ENCODE assay signal across 7 mouse cellular contexts in the genomic region with DNA sequence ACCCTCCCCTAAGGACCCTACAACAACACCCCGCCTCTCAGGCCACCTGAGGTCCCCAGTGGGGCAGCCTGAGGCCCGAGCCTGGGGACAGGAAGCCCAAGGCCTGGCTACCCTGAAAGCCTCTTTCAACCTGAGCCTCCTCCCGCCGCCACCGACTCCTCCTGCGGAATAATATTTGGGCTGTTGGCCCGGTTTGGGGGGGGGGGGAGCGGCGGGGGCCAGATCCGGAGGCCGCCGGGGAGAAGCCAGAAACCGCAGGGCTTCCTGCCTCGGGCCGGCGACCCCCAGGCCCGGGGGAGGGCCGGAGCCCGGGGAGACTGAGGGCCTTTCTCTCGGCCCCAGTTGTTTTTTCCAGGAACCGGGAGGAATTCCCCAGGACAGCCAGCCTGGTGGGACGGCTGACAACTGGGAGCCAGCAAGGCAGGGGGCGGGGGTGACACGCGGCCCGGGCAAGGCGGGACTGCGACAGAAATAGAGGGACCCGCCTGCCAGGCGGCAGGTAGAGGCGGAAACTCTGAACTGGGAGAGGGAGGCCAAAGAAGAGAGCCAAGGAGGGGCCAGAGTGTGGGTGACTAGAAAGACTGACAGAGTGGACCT. TPM values are rescaled to one million over a fixed set of nuclear protein-coding genes. Genes with fewer than 3 reads are reported as not detected.
DNase-seq lines count a peak whose midpoint lies in the region; ATAC-seq and TF ChIP-seq lines count a peak whose summit lies in the region.

No protein-coding gene starts in this region.

- TF ChIP-seq CTCF in CH12.LX (conservative IDR thresholded peaks at IDR 0.05 in 1 of 2, IDR thresholded peaks at IDR 0.05 in 1 of 2; ENCODE audit: low read depth in 2 of 2, low read length in 2 of 2) = no peak

- no peak overlapping the region for H3K4me2 ChIP-seq in CH12.LX (ENCODE audit: insufficient read depth, low read depth, poor library complexity, severe bottlenecking)
- peak overlapping the region; percentile 83 for H3K4me2 ChIP-seq in kidney, embryonic 16.5 days (replicated peaks; ENCODE audit: low read depth, low read length)

- H3K9me3 ChIP-seq in CH12.LX (replicated peaks; ENCODE audit: low read length) (no peaks in the 10 kb centered on the region), ES-E14 (ENCODE audit: control insufficient read depth, insufficient read depth, low read depth, low read length) (no peaks in the 10 kb centered on the region)
- no peaks in the 10 kb centered on the region for H3K9me3 ChIP-seq in kidney, embryonic 16.5 days (ENCODE audit: low read length)

- H3K27ac ChIP-seq in CH12.LX (ENCODE audit: insufficient read depth, low read depth) (no peak overlapping the region), ES-E14 (ENCODE audit: insufficient read depth, low read depth, low read length, poor library complexity, severe bottlenecking) (no peak overlapping the region)
- H3K27ac ChIP-seq in kidney, embryonic 16.5 days (ENCODE audit: low read length) = peak overlapping the region; percentile 83

- ATAC-seq in granulocyte monocyte progenitor cell, adult 5-6 weeks (replicated peaks; ENCODE audit: poor library complexity, severe bottlenecking) = peak; percentile 36
- ATAC-seq in kidney, embryonic 16.5 days (ENCODE audit: low FRiP score, low TSS enrichment) = peak; percentile 63

- peaks cover 46% of the 10 kb centered on the region for H3K27me3 ChIP-seq in CH12.LX (replicated peaks)
- H3K27me3 ChIP-seq in kidney, embryonic 16.5 days (ENCODE audit: insufficient read depth, low read length) = no peaks in the 10 kb centered on the region

- in situ Hi-C loops in CH12.LX (cut with MboI; ENCODE audit: low pct_ligation_motif_present, low pct_unique_long_range_greater_than_20kb, low sequenced_read_pairs) = no loop called here
- in situ Hi-C loops in ES-E14 (cut with MboI; ENCODE audit: low sequenced_read_pairs in 2 of 2, unreplicated experiment in 2 of 2) = no loop called here

- H3K9ac ChIP-seq in CH12.LX (ENCODE audit: insufficient read depth, low read depth) = peak overlapping the region; percentile 20; the same call in 1 of the 2 replicates
- peak overlapping the region; percentile 52 for H3K9ac ChIP-seq in ES-E14 (ENCODE audit: insufficient read depth, low read depth, low read length, poor library complexity, severe bottlenecking)
- H3K9ac ChIP-seq in kidney, embryonic 16.5 days (replicated peaks; ENCODE audit: low read length) = peak overlapping the region; percentile 80

- WGBS in kidney, embryonic 16.5 days = 2% methylated on average over 31 of the region's 31 CpGs

- no peak for TF ChIP-seq EP300 in CH12.LX (IDR thresholded peaks at IDR 0.05; ENCODE audit: low read length)

- peaks cover 0 to 1% of the 10 kb centered on the region in 2 experiments for H3K36me3 ChIP-seq in CH12.LX (replicated peaks in 1 of 2; ENCODE audit: control insufficient read depth in 1 of 2, insufficient read depth in 1 of 2, low read length in 1 of 2)
- H3K36me3 ChIP-seq in ES-E14 (ENCODE audit: control insufficient read depth, insufficient read depth, low read length, poor library complexity, severe bottlenecking) = no peaks in the 10 kb centered on the region
- H3K36me3 ChIP-seq in kidney, embryonic 16.5 days (ENCODE audit: insufficient read depth, low read length) = 0 out of 2 replicates have a peak, but pooled peaks cover 4% of the 10 kb centered on the region

- DNase-seq in CH12.LX (ENCODE audit: extremely low read depth) = no peak
- no peak for DNase-seq in ES-E14 (ENCODE audit: low read depth, low spot score)
- peak; percentile 49 for DNase-seq in lung, postnatal 36 days
- DNase-seq in B cell, adult 2 months = no peak
- no peak for DNase-seq in left cerebral cortex, postnatal 10 days (ENCODE audit: extremely low spot score in 1 of 2, low spot score in 2 of 2)

- H3K4me1 ChIP-seq in CH12.LX (ENCODE audit: control insufficient read depth in 1 of 2, insufficient read depth in 2 of 2) = peaks cover 0 to 15% of the 10 kb centered on the region in 2 experiments; a peak in 3 of 4 replicates
- peaks cover 0 to 7% of the 10 kb centered on the region in 2 experiments; a peak in 2 of 4 replicates for H3K4me1 ChIP-seq in ES-E14 (ENCODE audit: control insufficient read depth in 2 of 2, insufficient read depth in 2 of 2, low read length in 2 of 2, poor library complexity in 1 of 2)
- peaks cover 24% of the 10 kb centered on the region for H3K4me1 ChIP-seq in kidney, embryonic 16.5 days (ENCODE audit: insufficient read depth, low read length)

- H3K4me3 ChIP-seq in CH12.LX (replicated peaks in 1 of 3; ENCODE audit: low read depth in 2 of 3, low read length in 2 of 3, poor library complexity in 1 of 3) (no peak overlapping the region), ES-E14 (ENCODE audit: insufficient read depth in 1 of 2, low read depth in 1 of 2, low read length in 2 of 2, poor library complexity in 1 of 2, severe bottlenecking in 1 of 2) (peak overlapping the region; percentile 29 to 38; a peak in 3 of 4 replicates)
- H3K4me3 ChIP-seq in kidney, embryonic 16.5 days (ENCODE audit: low read length) = peak overlapping the region; percentile 49

- dilution Hi-C loops in CH12.LX (cut with MboI; ENCODE audit: extremely low pct_ligation_motif_present, extremely low pct_unique_long_range_greater_than_20kb, low sequenced_read_pairs) = no loop called here

- intact Hi-C loops in left cerebral cortex, postnatal 10 days (cut with DNase I) = no loop called here

- no peak for TF ChIP-seq RAD21 in CH12.LX (IDR thresholded peaks at IDR 0.05; ENCODE audit: low read depth, low read length)

- H3K79me2 ChIP-seq in CH12.LX (replicated peaks; ENCODE audit: control insufficient read depth, extremely low read depth, insufficient read depth, poor library complexity, severe bottlenecking) = no peaks in the 10 kb centered on the region

- TF ChIP-seq POLR2A in CH12.LX (IDR thresholded peaks at IDR 0.05; ENCODE audit: low read depth, low read length) = no peak

TF ChIP-seq in CH12.LX, 34 proteins besides CTCF, POLR2A, EP300 and RAD21 (continues in another document):
- no peak for TF ChIP-seq KAT2A (IDR thresholded peaks at IDR 0.05; ENCODE audit: insufficient replicate concordance, low read length)
- no peak for TF ChIP-seq CHD1 (IDR thresholded peaks at IDR 0.05; ENCODE audit: low read depth, low read length)
- TF ChIP-seq JUN (IDR thresholded peaks at IDR 0.05; ENCODE audit: insufficient read depth, low read depth, low read length) = no peak
- no peak for TF ChIP-seq IRF4 (IDR thresholded peaks at IDR 0.05; ENCODE audit: low read depth, low read length)

TF ChIP-seq in ES-E14, 5 proteins besides CTCF, POLR2A, EP300 and RAD21 (continues in another document):
- TF ChIP-seq MAFK (IDR thresholded peaks at IDR 0.05; ENCODE audit: insufficient read depth, low read depth, low read length) (no peak), CHD2 (IDR thresholded peaks at IDR 0.05; ENCODE audit: low read depth, low read length) (no peak), ZC3H11A (IDR thresholded peaks at IDR 0.05; ENCODE audit: borderline replicate concordance, low read depth, low read length) (no peak), HCFC1 (IDR thresholded peaks at IDR 0.05; ENCODE audit: borderline replicate concordance, insufficient read depth, low read length) (no peak)

RNA-seq across cellular contexts. Expression of a gene that starts 8.3 kb away (rescaled TPM):
- total RNA-seq in CH12.LX (2012; rRNA removed) = 11.8 and 12.8 TPM in 2 replicates
- 3.7 and 4.9 TPM in 2 replicates for total RNA-seq in CH12.LX (2014; rRNA removed)
- 6.6 and 7.1 TPM in 2 replicates for polyA plus RNA-seq in CH12.LX (2012; ENCODE audit: insufficient read length, low read depth)
- 15.9 and 16.3 TPM in 2 replicates for total RNA-seq in ES-E14 (2012; rRNA removed)
- 14.5 and 24.3 TPM in 2 replicates for total RNA-seq in granulocyte monocyte progenitor cell, adult 5-6 weeks (2014; fragmentation: Nextera tagmentation)
- total RNA-seq in granulocyte monocyte progenitor cell, adult 5-6 weeks (2017) = 8.4 and 17.5 TPM in 2 replicates
- polyA plus RNA-seq in kidney, embryonic 16.5 days (2015; fragmentation: Nextera tagmentation; extraction: Ambion mirVana) = 21.4 and 23.5 TPM in 2 replicates
- 10 to 100 TPM; 44.8 to 46.1 TPM for total RNA-seq in left cerebral cortex, postnatal 10 days (2021)

RNA-seq across cellular contexts. Expression of a gene that starts 11.2 kb away (rescaled TPM):
- 0.08 TPM in 1 of 2 replicates, not detected in the other for total RNA-seq in CH12.LX (2012; rRNA removed)
- total RNA-seq in CH12.LX (2014; rRNA removed) = not detected in 2 replicates
- not detected in 2 replicates for polyA plus RNA-seq in CH12.LX (2012; ENCODE audit: insufficient read length, low read depth)
- total RNA-seq in ES-E14 (2012; rRNA removed) = 1.6 and 1.7 TPM in 2 replicates
- total RNA-seq in granulocyte monocyte progenitor cell, adult 5-6 weeks (2014; fragmentation: Nextera tagmentation) = not detected in 2 replicates
- not detected in 2 replicates for total RNA-seq in granulocyte monocyte progenitor cell, adult 5-6 weeks (2017)
- 0.35 and 0.75 TPM in 2 replicates for polyA plus RNA-seq in kidney, embryonic 16.5 days (2015; fragmentation: Nextera tagmentation; extraction: Ambion mirVana)
- not detected for total RNA-seq in left cerebral cortex, postnatal 10 days (2021)

RNA-seq across cellular contexts. Expression of a gene that starts 12.1 kb away (rescaled TPM):
- 129 and 141 TPM in 2 replicates for total RNA-seq in CH12.LX (2012; rRNA removed)
- total RNA-seq in CH12.LX (2014; rRNA removed) = 42.0 and 43.7 TPM in 2 replicates
- polyA plus RNA-seq in CH12.LX (2012; ENCODE audit: insufficient read length, low read depth) = 97.4 and 111 TPM in 2 replicates
- 91.5 and 105 TPM in 2 replicates for total RNA-seq in ES-E14 (2012; rRNA removed)
- 79.9 and 98.6 TPM in 2 replicates for total RNA-seq in granulocyte monocyte progenitor cell, adult 5-6 weeks (2014; fragmentation: Nextera tagmentation)
- total RNA-seq in granulocyte monocyte progenitor cell, adult 5-6 weeks (2017) = 38.5 and 46.7 TPM in 2 replicates
- polyA plus RNA-seq in kidney, embryonic 16.5 days (2015; fragmentation: Nextera tagmentation; extraction: Ambion mirVana) = 34.0 and 35.6 TPM in 2 replicates
- 10 to 100 TPM; 85.6 to 87.6 TPM for total RNA-seq in left cerebral cortex, postnatal 10 days (2021)

RNA-seq across cellular contexts. Expression of a gene that starts 21.1 kb away (rescaled TPM):
- total RNA-seq in CH12.LX (2012; rRNA removed) (2.5 and 2.8 TPM in 2 replicates), CH12.LX (2014; rRNA removed) (1.2 and 1.3 TPM in 2 replicates), ES-E14 (2012; rRNA removed) (3.1 and 3.7 TPM in 2 replicates)
- 4.1 and 4.7 TPM in 2 replicates for polyA plus RNA-seq in CH12.LX (2012; ENCODE audit: insufficient read length, low read depth)
- total RNA-seq in granulocyte monocyte progenitor cell, adult 5-6 weeks (2014; fragmentation: Nextera tagmentation) = not detected in 2 replicates
- total RNA-seq in granulocyte monocyte progenitor cell, adult 5-6 weeks (2017) = 0.82 TPM in 1 of 2 replicates, not detected in the other
- 3.3 and 4.0 TPM in 2 replicates for polyA plus RNA-seq in kidney, embryonic 16.5 days (2015; fragmentation: Nextera tagmentation; extraction: Ambion mirVana)
- total RNA-seq in left cerebral cortex, postnatal 10 days (2021) = 10 to 100 TPM; 30.8 to 31.7 TPM

RNA-seq across cellular contexts. Expression of a gene that starts 24.9 kb away (rescaled TPM):
- not detected in 2 replicates for total RNA-seq in CH12.LX (2012; rRNA removed)
- total RNA-seq in CH12.LX (2014; rRNA removed) = not detected in 2 replicates
- not detected in 2 replicates for polyA plus RNA-seq in CH12.LX (2012; ENCODE audit: insufficient read length, low read depth)
- total RNA-seq in ES-E14 (2012; rRNA removed) = not detected in 2 replicates
- total RNA-seq in granulocyte monocyte progenitor cell, adult 5-6 weeks (2014; fragmentation: Nextera tagmentation) = not detected in 2 replicates
- not detected in 2 replicates for total RNA-seq in granulocyte monocyte progenitor cell, adult 5-6 weeks (2017)
- polyA plus RNA-seq in kidney, embryonic 16.5 days (2015; fragmentation: Nextera tagmentation; extraction: Ambion mirVana) = not detected in 2 replicates
- under 1 TPM; 0.71 to 0.95 TPM for total RNA-seq in left cerebral cortex, postnatal 10 days (2021)

Comparison
In these comparisons a context has a peak if more than half of its experiments do, and no peak if none do; other contexts are left out.
1. H3K4me3 ChIP-seq: peak in ES-E14 (2 of 2) and kidney, embryonic 16.5 days (single experiment); none in CH12.LX (0 of 3).
2. H3K9ac ChIP-seq: peak in every context shown above with its lines; median percentile 80 in kidney, embryonic 16.5 days; 52 in ES-E14; 20 in CH12.LX.